Mouse (Mus musculus): ENCODE results near the gene Paqr7. TPM values are rescaled to one million over a fixed set of nuclear protein-coding genes. Genes with fewer than 3 reads are reported as not detected.

The Paqr7 gene
- polyA plus RNA-seq, 1 experiment from 2014 or later, result 0.57 TPM

- H3K36me3 ChIP-seq (ENCODE audit: control insufficient read depth, insufficient read depth, low read length), result no peaks in the 10 kb centered on the region
- H3K27ac ChIP-seq (ENCODE audit: low read depth, low read length), result no peak overlapping the region
- H3K4me3 ChIP-seq (ENCODE audit: low read length), result no peak overlapping the region
- H3K4me2 ChIP-seq (replicated peaks; ENCODE audit: low read depth, low read length), result no peak overlapping the region
- no peaks in the 10 kb centered on the region for H3K4me1 ChIP-seq (ENCODE audit: control insufficient read depth, insufficient read depth, low read length)
- H3K9me3 ChIP-seq (ENCODE audit: control insufficient read depth, low read length), result no peaks in the 10 kb centered on the region
- no peak for ATAC-seq (ENCODE audit: low FRiP score, low TSS enrichment)
- H3K27me3 ChIP-seq (ENCODE audit: control insufficient read depth, insufficient read depth, low read length), result no peaks in the 10 kb centered on the region
- no peak overlapping the region for H3K9ac ChIP-seq (ENCODE audit: low read depth, low read length)
- 56% methylated on average over 9 of the region's 9 CpGs for WGBS
Measured at GRCm38 (mm10) chr4:134558570-134559113, 62.1 kb downstream of the Paqr7 start.

- no peak for ATAC-seq (ENCODE audit: low FRiP score, low TSS enrichment)
- Histone ChIP-seq H3K27ac (ENCODE audit: low read depth, low read length) (no peak overlapping the region), H3K4me1 (ENCODE audit: control insufficient read depth, insufficient read depth, low read length) (no peaks in the 10 kb centered on the region), H3K36me3 (ENCODE audit: control insufficient read depth, insufficient read depth, low read length) (no peaks in the 10 kb centered on the region), H3K9ac (ENCODE audit: low read depth, low read length) (no peak overlapping the region), H3K4me3 (ENCODE audit: low read length) (no peak overlapping the region), H3K4me2 (replicated peaks; ENCODE audit: low read depth, low read length) (no peak overlapping the region), H3K27me3 (ENCODE audit: control insufficient read depth, insufficient read depth, low read length) (no peaks in the 10 kb centered on the region), H3K9me3 (ENCODE audit: control insufficient read depth, low read length) (no peaks in the 10 kb centered on the region)
- 82% methylated on average over 7 of the region's 7 CpGs for WGBS
Measured at GRCm38 (mm10) chr4:134559154-134559553, 62.7 kb downstream of the Paqr7 start.

Small RNA genes lying within 50 kb of the gene (microRNA-seq; reads per million reads assigned to microRNA genes)
- gene Gm23634, result 1.1 reads per million

Other genes with a start within 250 kb of the Paqr7 start
- gene Gm30191, start 249.8 kb upstream of the Paqr7 start, polyA plus RNA-seq (2014; fragmentation: Nextera tagmentation; extraction: Ambion mirVana), result not detected in 2 replicates
- gene Grrp1, start 242.6 kb upstream of the Paqr7 start, polyA plus RNA-seq (2014; fragmentation: Nextera tagmentation; extraction: Ambion mirVana), result 9.2 and 12.8 TPM in 2 replicates
- 14.9 and 18.8 TPM in 2 replicates for gene Pdik1l, start 208.8 kb upstream of the Paqr7 start, polyA plus RNA-seq (2014; fragmentation: Nextera tagmentation; extraction: Ambion mirVana)
- gene Trim63, start 181.6 kb upstream of the Paqr7 start, polyA plus RNA-seq (2014; fragmentation: Nextera tagmentation; extraction: Ambion mirVana), result 0.88 and 1.4 TPM in 2 replicates
- 0.09 and 0.11 TPM in 2 replicates for gene Slc30a2, start 153.5 kb upstream of the Paqr7 start, polyA plus RNA-seq (2014; fragmentation: Nextera tagmentation; extraction: Ambion mirVana)
- 0.20 and 0.23 TPM in 2 replicates for gene Extl1, start 112.8 kb upstream of the Paqr7 start, polyA plus RNA-seq (2014; fragmentation: Nextera tagmentation; extraction: Ambion mirVana)
- 8.4 and 12.3 TPM in 2 replicates for gene Pafah2, start 100.4 kb upstream of the Paqr7 start, polyA plus RNA-seq (2014; fragmentation: Nextera tagmentation; extraction: Ambion mirVana)
- gene Stmn1, start 28.4 kb upstream of the Paqr7 start, polyA plus RNA-seq (2014; fragmentation: Nextera tagmentation; extraction: Ambion mirVana), result 1,829 and 1,880 TPM in 2 replicates
- 5.9 and 20.7 TPM in 2 replicates for gene Aunip, start 14.3 kb downstream of the Paqr7 start, polyA plus RNA-seq (2014; fragmentation: Nextera tagmentation; extraction: Ambion mirVana)
- gene Mtfr1l, start 38.7 kb downstream of the Paqr7 start, polyA plus RNA-seq (2014; fragmentation: Nextera tagmentation; extraction: Ambion mirVana), result 114 and 130 TPM in 2 replicates
- gene Selenon, start 55.5 kb downstream of the Paqr7 start, polyA plus RNA-seq (2014; fragmentation: Nextera tagmentation; extraction: Ambion mirVana), result 15.6 and 19.5 TPM in 2 replicates
- 3.8 and 5.3 TPM in 2 replicates for gene Man1c1, start 207.6 kb downstream of the Paqr7 start, polyA plus RNA-seq (2014; fragmentation: Nextera tagmentation; extraction: Ambion mirVana)